Mouse (Mus musculus) kidney, embryonic 16.5 days (tissue): ENCODE results near the gene Exoc3l2. TPM values are rescaled to one million over a fixed set of nuclear protein-coding genes. Genes with fewer than 3 reads are reported as not detected.

Experiments used
- ATAC-seq: fragments of 200-750 bp; cut with Nextera tagmentation; 2 replicates; pipeline ENCODE4 v1.8.0; 2017; ENCODE audit warnings: moderate TSS enrichment; ENCODE audit not compliant: low FRiP score, low TSS enrichment
- H3K27ac ChIP-seq: fragments of 300-500 bp; sonication (generic); 2 replicates; pipeline ENCODE4 v1.5.1; 2014; ENCODE audit warnings: low read length
- H3K27me3 ChIP-seq: fragments of 300-500 bp; sonication (generic); 2 replicates; pipeline ENCODE4 v1.6.1; 2014; ENCODE audit warnings: low read length, control low read depth, mixed read lengths; ENCODE audit not compliant: insufficient read depth
- H3K36me3 ChIP-seq: fragments of 300-500 bp; sonication (generic); 2 replicates; pipeline ENCODE4 v1.6.1; 2014; ENCODE audit warnings: low read length, control low read depth, mixed read lengths; ENCODE audit not compliant: insufficient read depth
- H3K4me1 ChIP-seq: fragments of 300-500 bp; sonication (generic); 2 replicates; pipeline ENCODE4 v1.6.1; 2014; ENCODE audit warnings: low read length, control low read depth, mixed read lengths; ENCODE audit not compliant: insufficient read depth
- H3K4me2 ChIP-seq: fragments of 300-500 bp; sonication (generic); replicated peaks from 2 replicates; pipeline ENCODE4 v1.6.1; 2014; ENCODE audit warnings: low read depth, low read length
- H3K4me3 ChIP-seq: fragments of 300-500 bp; sonication (generic); 2 replicates; pipeline ENCODE4 v1.5.1; 2014; ENCODE audit warnings: mild to moderate bottlenecking, low read length
- H3K9ac ChIP-seq: fragments of 300-500 bp; sonication (generic); replicated peaks from 2 replicates; pipeline ENCODE4 v1.6.1; 2014; ENCODE audit warnings: low read length
- H3K9me3 ChIP-seq: fragments of 300-500 bp; sonication (generic); 2 replicates; pipeline ENCODE4 v1.6.1; 2016; ENCODE audit warnings: low read length, control low read depth
- WGBS: fragments of 180-500 bp; shearing (Covaris S2); extraction: QIAGEN DNeasy Blood & Tissue Kit; methylation state at CpG from one replicate; pipeline ENCODE4 v1.1.7; 2014; 5-methylcytosine and 5-hydroxymethylcytosine counted together
- polyA plus RNA-seq: library from polyadenylated mRNA; unstranded; fragments of >200 nt; fragmentation: Nextera tagmentation; extraction: Ambion mirVana; gene quantifications from 2 replicates; pipeline ENCODE4 v1.2.1, GENCODE M21; 2015

Exoc3l2 gene
- polyA plus RNA-seq, 1 experiment from 2014 or later = 2.9 TPM

DNA sequence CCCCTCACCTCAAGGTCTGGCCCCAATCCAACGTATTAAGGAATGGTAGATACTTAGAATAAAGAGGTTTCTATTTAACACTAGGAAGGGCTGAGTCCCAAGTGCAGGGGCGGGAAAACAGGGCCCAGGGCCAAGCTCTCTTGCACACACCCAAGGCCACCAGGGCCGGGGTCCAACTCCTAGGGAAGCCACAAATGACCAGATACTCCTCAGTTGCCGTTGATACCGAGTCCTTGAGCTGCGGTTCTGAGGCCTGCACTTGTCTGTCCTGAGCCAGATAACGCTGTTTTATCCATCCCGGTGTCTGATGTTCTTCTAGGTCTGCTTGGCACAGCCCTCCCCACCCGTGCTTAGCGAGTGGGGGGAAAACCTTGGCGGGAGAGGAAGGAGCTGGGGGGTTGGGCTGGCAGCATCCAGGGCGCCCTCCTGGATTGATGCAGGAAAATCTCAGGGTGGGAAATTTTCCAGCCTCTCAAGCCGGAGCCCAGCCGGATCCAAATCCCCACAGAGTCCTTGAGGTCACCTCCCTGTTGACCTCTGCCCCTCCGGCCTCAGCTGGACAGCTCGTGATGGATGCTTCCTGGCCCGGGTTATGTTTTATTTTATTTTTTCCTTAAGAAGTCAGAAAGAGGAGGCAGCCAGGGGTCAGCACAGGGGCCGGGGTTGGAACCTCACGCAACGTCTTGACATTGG is 32.5 kb downstream of the Exoc3l2 start:
- no peaks in the 10 kb centered on the region for H3K9me3 ChIP-seq
- H3K9ac ChIP-seq = no peak overlapping the region
- ATAC-seq = no peak; the same call in 1 of the 2 replicates
- H3K4me2 ChIP-seq = no peak overlapping the region
- 43% methylated on average over 20 of the region's 20 CpGs for WGBS
- no peak overlapping the region for H3K4me3 ChIP-seq
- no peak overlapping the region for H3K27ac ChIP-seq
- H3K4me1 ChIP-seq = peaks cover 4% of the 10 kb centered on the region; the same call in 1 of the 2 replicates
- H3K36me3 ChIP-seq = no peaks in the 10 kb centered on the region
- H3K27me3 ChIP-seq = peaks cover 11% of the 10 kb centered on the region

DNA sequence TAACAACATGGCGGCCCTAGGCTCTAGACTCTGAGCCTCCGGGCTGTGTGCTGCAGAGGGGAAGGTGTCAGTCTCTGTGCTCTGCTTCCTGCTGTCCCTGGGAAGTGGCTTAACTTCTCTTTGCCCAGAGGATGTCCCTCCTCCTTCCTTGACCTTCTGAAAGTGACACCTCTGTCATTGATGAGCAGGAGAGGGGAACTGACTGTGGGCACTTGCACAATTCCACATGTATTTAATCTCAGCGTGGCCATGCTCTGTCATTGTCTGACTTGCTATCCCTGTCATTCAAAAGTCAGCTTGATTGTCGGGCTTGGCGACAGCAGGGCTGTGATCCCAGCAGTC is 33.1 kb downstream of the Exoc3l2 start:
- Histone ChIP-seq H3K9ac (no peak overlapping the region), H3K4me3 (no peak overlapping the region), H3K27ac (no peak overlapping the region), H3K4me1 (peaks cover 4% of the 10 kb centered on the region; the same call in 1 of the 2 replicates), H3K9me3 (no peaks in the 10 kb centered on the region), H3K27me3 (peaks cover 5% of the 10 kb centered on the region), H3K4me2 (no peak overlapping the region), H3K36me3 (no peaks in the 10 kb centered on the region)
- 67% methylated on average over 5 of the region's 5 CpGs for WGBS
- ATAC-seq = no peak

DNA sequence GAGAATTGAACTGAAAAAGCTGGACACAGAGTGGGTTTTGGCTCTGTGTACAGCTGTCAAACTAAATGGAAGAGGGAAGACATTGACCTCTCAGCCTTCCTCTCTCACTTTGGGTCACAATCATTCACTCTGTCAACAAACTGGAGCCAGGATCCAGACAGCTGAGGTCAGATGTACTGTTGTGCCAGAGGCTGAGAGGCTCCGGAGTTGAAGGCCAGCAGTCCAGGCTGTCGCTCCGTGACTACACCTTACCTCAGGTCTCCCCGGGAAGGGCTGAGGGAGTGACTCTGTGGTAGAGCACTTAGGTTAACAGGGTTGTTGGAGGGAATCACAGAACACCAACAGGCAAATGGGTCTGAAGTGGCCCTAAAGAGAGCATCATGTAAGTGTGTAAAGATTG is 35.2 kb downstream of the Exoc3l2 start:
- Histone ChIP-seq H3K4me2 (no peak overlapping the region), H3K27me3 (no peaks in the 10 kb centered on the region)
- 41% methylated on average over 4 of the region's 4 CpGs for WGBS

DNA sequence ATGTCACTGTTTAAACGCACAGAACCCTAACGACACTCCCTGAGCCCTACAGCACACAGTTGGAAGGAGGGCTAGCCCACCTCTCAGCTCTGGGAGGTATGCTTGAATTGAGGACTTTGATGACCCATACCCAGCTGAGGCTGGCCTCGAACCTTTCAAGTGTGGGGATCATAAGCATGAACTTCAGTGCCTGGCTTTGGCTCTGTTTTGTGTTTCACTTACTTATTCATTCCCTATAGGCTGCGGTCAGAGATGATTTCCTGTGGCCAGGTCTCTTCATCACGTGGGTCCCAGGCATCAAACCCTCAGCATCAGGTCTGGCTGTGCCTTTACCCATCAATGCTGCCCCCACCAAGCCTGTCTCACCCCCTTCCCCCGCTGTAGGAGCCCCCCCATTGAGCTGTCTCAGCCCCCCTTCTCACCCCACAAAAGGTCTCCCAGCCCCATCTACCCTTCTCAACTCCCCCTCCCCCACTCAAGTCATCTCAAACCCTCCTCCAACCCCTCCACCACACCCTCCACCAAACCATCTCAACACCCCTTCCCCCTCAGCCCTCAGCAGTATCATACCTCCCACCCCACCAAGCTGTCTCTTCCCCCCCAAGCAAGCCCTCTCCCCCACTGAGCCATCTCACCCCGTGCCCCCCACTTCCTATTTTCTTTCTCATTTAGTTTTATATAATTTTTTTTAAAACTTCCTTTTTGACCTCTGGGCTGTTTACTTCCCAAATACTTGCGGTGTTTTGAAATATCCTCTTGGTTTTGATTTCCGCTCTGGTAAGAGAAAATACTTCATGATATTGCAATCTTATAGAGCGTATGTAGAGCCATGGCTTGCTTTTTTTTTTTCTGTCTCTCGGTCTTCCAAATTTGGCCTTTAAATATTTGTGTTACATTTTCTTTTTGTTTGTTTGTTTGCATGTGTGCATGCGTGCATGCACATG is 37.6 kb downstream of the Exoc3l2 start:
- Histone ChIP-seq H3K4me1 (peaks cover 2% of the 10 kb centered on the region; the same call in 1 of the 2 replicates), H3K4me2 (no peak overlapping the region), H3K36me3 (no peaks in the 10 kb centered on the region), H3K4me3 (no peak overlapping the region), H3K27ac (no peak overlapping the region), H3K9me3 (no peaks in the 10 kb centered on the region), H3K9ac (no peak overlapping the region), H3K27me3 (no peaks in the 10 kb centered on the region)
- no peak for ATAC-seq
- 69% methylated on average over 12 of the region's 12 CpGs for WGBS

More for the DNA sequence above, 35.2 kb downstream of the Exoc3l2 start:
- ATAC-seq = no peak
- H3K4me1 ChIP-seq = no peaks in the 10 kb centered on the region; the same call in 1 of the 2 replicates
- H3K4me3 ChIP-seq = no peak overlapping the region
- no peaks in the 10 kb centered on the region for H3K9me3 ChIP-seq
- no peaks in the 10 kb centered on the region for H3K36me3 ChIP-seq
- no peak overlapping the region for H3K27ac ChIP-seq
- H3K9ac ChIP-seq = no peak overlapping the region

DNA sequence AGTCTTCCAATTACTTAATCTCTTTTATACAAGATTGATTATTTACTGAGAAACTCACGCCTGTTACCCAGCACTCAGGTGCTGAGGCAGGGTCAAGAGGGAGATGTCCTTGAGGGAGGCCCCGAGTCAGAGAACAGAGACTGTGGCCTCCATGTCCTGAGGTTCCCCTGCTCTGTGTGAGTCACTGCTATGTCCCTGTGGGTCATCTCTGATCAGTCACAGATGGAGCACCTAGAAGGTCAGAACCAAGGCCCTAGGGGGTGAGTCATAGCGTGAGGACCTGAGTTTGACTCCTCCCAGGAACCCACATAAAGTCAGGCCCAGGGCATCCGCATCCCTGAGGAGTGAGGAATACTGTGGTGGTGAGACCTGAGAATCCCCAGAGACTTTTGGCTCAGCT is 38.5 kb downstream of the Exoc3l2 start:
- no peak overlapping the region for H3K4me3 ChIP-seq
- peaks cover 4% of the 10 kb centered on the region; the same call in 1 of the 2 replicates for H3K4me1 ChIP-seq
- no peak overlapping the region for H3K4me2 ChIP-seq
- WGBS = 66% methylated on average over 4 of the region's 4 CpGs
- H3K9me3 ChIP-seq = no peaks in the 10 kb centered on the region
- H3K36me3 ChIP-seq = no peaks in the 10 kb centered on the region
- no peak overlapping the region for H3K27ac ChIP-seq
- no peaks in the 10 kb centered on the region for H3K27me3 ChIP-seq
- H3K9ac ChIP-seq = no peak overlapping the region
- no peak for ATAC-seq

DNA sequence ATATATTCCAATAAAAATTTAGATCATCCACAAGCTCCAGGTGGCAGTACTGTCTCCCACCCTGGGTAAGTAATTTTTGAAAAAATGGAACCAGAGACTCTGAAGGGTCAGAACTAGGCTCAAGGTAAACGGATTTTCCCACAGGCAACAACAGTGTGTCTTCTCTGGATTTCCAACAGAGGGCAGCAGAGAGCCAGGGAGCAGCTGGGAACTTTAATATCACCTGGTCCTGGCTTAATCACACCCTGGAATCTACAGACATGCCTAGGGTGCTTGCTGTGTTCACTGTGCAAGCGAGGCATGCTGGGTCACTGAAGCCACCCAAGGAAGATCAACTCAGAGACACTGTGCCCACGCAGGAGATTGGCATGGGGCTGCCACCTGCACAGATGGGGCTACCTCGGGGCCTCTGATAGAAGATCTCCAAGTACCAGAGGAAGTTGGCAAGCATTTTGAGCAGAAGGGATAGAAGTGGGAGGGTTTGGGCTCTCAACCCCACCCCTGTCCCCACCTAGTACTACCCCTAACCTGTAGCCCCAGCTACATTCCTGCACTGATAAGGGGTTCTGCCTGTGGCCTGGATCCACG is 40.4 kb downstream of the Exoc3l2 start:
- H3K4me3 ChIP-seq = no peak overlapping the region

DNA sequence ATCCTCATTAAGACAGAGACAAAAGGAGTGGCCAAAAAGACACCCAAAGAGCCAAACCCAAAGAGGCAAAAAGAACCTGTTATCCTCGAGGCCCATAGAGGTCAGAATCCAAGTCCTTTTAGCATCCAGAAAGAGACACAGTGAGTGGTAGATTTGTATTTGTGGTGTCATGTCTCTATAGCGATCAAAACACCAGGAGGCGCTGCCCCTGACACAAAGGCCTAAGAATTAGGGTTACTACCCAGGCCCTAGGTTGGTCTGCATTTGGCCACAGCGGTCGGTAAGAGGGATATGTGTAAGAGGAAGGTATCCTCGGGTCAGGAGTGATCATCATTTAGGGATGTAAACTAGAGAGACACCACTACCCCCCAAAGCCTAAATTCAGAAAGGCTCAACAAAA is 43.2 kb downstream of the Exoc3l2 start:
- H3K4me2 ChIP-seq = 0 out of 2 replicates have a peak overlapping the region, but pooled peaks have one; percentile 84
- H3K27me3 ChIP-seq = no peaks in the 10 kb centered on the region
- no peak for ATAC-seq
- H3K4me1 ChIP-seq = peaks cover 23% of the 10 kb centered on the region
- H3K4me3 ChIP-seq = no peak overlapping the region
- H3K36me3 ChIP-seq = no peaks in the 10 kb centered on the region
- WGBS = 35% methylated on average over 6 of the region's 6 CpGs
- no peak overlapping the region for H3K9ac ChIP-seq
- H3K27ac ChIP-seq = no peak overlapping the region
- H3K9me3 ChIP-seq = no peaks in the 10 kb centered on the region

More for the DNA sequence above, 40.4 kb downstream of the Exoc3l2 start:
- H3K4me1 ChIP-seq = peaks cover 15% of the 10 kb centered on the region
- ATAC-seq = no peak
- no peak overlapping the region for H3K4me2 ChIP-seq
- no peak overlapping the region for H3K9ac ChIP-seq
- no peaks in the 10 kb centered on the region for H3K36me3 ChIP-seq
- no peaks in the 10 kb centered on the region for H3K27me3 ChIP-seq
- WGBS = 31% methylated on average over 5 of the region's 5 CpGs
- H3K9me3 ChIP-seq = no peaks in the 10 kb centered on the region
- H3K27ac ChIP-seq = no peak overlapping the region

DNA sequence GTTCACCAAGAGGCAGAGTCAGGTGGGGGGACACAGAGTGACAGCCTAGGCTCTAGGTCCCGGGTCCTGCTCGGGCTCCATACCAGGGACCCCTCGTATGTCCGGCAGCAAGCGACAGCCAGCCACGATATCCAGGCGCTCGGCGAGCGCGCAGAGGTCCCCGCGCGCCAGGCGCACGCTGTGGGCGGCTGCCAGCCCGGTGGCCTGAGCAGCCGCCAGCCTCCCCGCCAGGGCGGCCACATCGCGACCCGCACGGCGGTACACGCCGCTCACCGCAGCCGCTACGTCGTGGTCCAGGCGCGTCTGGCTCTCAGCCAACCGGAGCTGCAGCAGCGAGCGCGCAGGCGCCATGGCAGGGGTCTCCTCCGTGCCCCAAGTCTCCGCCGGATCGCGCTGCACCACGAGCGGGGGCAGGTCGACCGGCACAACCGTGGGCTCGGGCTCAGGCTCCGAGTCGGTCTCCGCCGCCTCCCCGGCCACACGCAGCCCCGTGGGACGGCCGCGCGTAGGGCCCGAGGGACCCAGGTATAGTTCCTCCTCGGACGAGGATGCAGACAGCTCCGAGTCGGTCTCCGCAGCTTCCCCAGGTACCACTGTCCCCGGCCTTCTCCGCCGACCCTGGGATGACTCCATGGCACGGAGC is 44.0 kb downstream of the Exoc3l2 start:
- Histone ChIP-seq H3K4me2 (peak overlapping the region; percentile 84), H3K36me3 (no peaks in the 10 kb centered on the region), H3K4me1 (peaks cover 23% of the 10 kb centered on the region), H3K4me3 (peak overlapping the region; percentile 74), H3K27ac (no peak overlapping the region), H3K27me3 (no peaks in the 10 kb centered on the region), H3K9me3 (no peaks in the 10 kb centered on the region), H3K9ac (peak overlapping the region; percentile 86)
- under 1% methylated on average over 61 of the region's 71 CpGs for WGBS
- ATAC-seq = 0 out of 2 replicates have a peak, but pooled peaks have one; percentile 18

DNA sequence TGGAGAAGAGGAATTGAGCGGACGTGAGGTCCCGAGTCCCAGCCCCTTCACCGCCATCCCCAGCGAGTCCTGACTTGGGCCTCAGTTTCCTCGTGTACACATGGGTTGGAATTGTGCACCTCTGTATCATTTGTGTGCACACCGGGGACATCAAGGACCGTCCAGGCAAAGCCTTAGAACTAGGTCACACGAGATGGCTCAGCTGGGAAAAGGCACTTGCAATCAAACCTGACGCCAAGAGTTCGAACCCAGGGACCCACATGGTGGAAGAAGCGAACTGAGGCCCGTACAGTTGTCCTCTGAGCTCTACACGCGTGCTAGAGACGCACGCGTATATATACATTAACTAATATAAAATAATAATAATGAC is 44.5 kb downstream of the Exoc3l2 start:
- H3K9ac ChIP-seq = peak overlapping the region; percentile 86
- no peaks in the 10 kb centered on the region for H3K9me3 ChIP-seq
- H3K27ac ChIP-seq = no peak overlapping the region
- H3K36me3 ChIP-seq = no peaks in the 10 kb centered on the region
- peaks cover 23% of the 10 kb centered on the region for H3K4me1 ChIP-seq
- H3K4me2 ChIP-seq = peak overlapping the region; percentile 84
- 3% methylated on average over 18 of the region's 18 CpGs for WGBS
- H3K27me3 ChIP-seq = no peaks in the 10 kb centered on the region
- peak overlapping the region; percentile 74 for H3K4me3 ChIP-seq
- no peak for ATAC-seq
